Mouse (Mus musculus) gastrocnemius, adult 2 months (tissue): ENCODE data around the gene Prkag2. TPM values are rescaled to one million over a fixed set of nuclear protein-coding genes. Genes with fewer than 3 reads are reported as not detected.
A peak's percentile ranks its signal among the peaks of the same experiment; 100 is the strongest.

Experiments
- DNase-seq: peaks from one replicate; pipeline ENCODE4 v3.0.0; 2022
- H3K27ac ChIP-seq: fragments of 200-600 bp; 2 replicates; pipeline ENCODE4 v1.8.1; 2022; ENCODE audit warnings: mild to moderate bottlenecking
- H3K4me3 ChIP-seq: fragments of 200-600 bp; 2 replicates; pipeline ENCODE4 v1.8.1; 2022; ENCODE audit warnings: mild to moderate bottlenecking, moderate library complexity
- CTCF ChIP-seq: fragments of 200-600 bp; IDR thresholded peaks from 2 replicates; pipeline ENCODE4 v1.8.1; 2022; ENCODE audit warnings: antibody characterized with exemption, mild to moderate bottlenecking, moderate library complexity
- intact Hi-C: fragments of 180-260 bp; cut with DNase I; formaldehyde crosslinking; loops from one replicate; pipeline ENCODE4 v1.15.1; 2025
- total RNA-seq, 2 experiments: library from RNA; stranded (reverse); gene quantifications; 2 replicates each; pipeline ENCODE4 v1.2.3; 2021

The Prkag2 gene
- total RNA-seq, 2 experiments from 2014 or later = 10.7 to 11.0 TPM

- no peak overlapping the region for H3K27ac ChIP-seq
- intact Hi-C loops = no loop called here
- TF ChIP-seq CTCF = no peak
Measured at GRCm38 (mm10) chr5:24982258-24982657, 118.2 kb downstream of the Prkag2 start.

GRCm38 (mm10) chr5:24981765-24982164 lies 118.7 kb downstream of the Prkag2 start:
- H3K4me3 ChIP-seq = no peak overlapping the region
- no peak for DNase-seq
- TF ChIP-seq CTCF = no peak; the same call in 1 of the 2 replicates
- intact Hi-C loops = no loop called here
- no peak overlapping the region for H3K27ac ChIP-seq

More at GRCm38 (mm10) chr5:24982258-24982657, 118.2 kb downstream of the Prkag2 start:
- DNase-seq = no peak
- H3K4me3 ChIP-seq = no peak overlapping the region

- intact Hi-C loops = no loop called here
- DNase-seq = no peak
- H3K27ac ChIP-seq = no peak overlapping the region
- no peak for TF ChIP-seq CTCF
- no peak overlapping the region for H3K4me3 ChIP-seq
Measured at GRCm38 (mm10) chr5:24979968-24980345, 120.5 kb downstream of the Prkag2 start.

- DNase-seq = no peak
- intact Hi-C loops = no loop called here
- Histone ChIP-seq H3K4me3 (no peak overlapping the region), H3K27ac (no peak overlapping the region)
- TF ChIP-seq CTCF = no peak
Measured at GRCm38 (mm10) chr5:24979312-24979967, 121.0 kb downstream of the Prkag2 start.

- intact Hi-C loops = no loop called here
- no peak for DNase-seq
- no peak overlapping the region for H3K4me3 ChIP-seq
Measured at GRCm38 (mm10) chr5:24976907-24977306, 123.5 kb downstream of the Prkag2 start.

GRCm38 (mm10) chr5:24976236-24976635 lies 124.2 kb downstream of the Prkag2 start:
- intact Hi-C loops = no loop called here

More at GRCm38 (mm10) chr5:24976907-24977306, 123.5 kb downstream of the Prkag2 start:
- H3K27ac ChIP-seq = peak overlapping the region; percentile 41; the same call in 1 of the 2 replicates
- TF ChIP-seq CTCF = no peak

GRCm38 (mm10) chr5:24975100-24975499 lies 125.3 kb downstream of the Prkag2 start:
- no peak for DNase-seq
- Histone ChIP-seq H3K4me3 (no peak overlapping the region), H3K27ac (no peak overlapping the region)
- TF ChIP-seq CTCF = no peak
- intact Hi-C loops = no loop called here

More at GRCm38 (mm10) chr5:24976236-24976635, 124.2 kb downstream of the Prkag2 start:
- Histone ChIP-seq H3K27ac (peak overlapping the region; percentile 41; the same call in 1 of the 2 replicates), H3K4me3 (no peak overlapping the region)
- peak; percentile 75 for DNase-seq
- no peak for TF ChIP-seq CTCF

GRCm38 (mm10) chr5:24973672-24974225 lies 126.7 kb downstream of the Prkag2 start:
- H3K27ac ChIP-seq = peak overlapping the region; percentile 53; the same call in 1 of the 2 replicates
- TF ChIP-seq CTCF = no peak
- intact Hi-C loops = loop anchor here (2.0 kb wide), 1 partner anchor 65 kb away; no protein-coding TSS in a partner anchor
- DNase-seq = no peak
- peak overlapping the region; percentile 21; the same call in 1 of the 2 replicates for H3K4me3 ChIP-seq

- Histone ChIP-seq H3K27ac (peak overlapping the region; percentile 53), H3K4me3 (peak overlapping the region; percentile 21; the same call in 1 of the 2 replicates)
- DNase-seq = peak; percentile 93
- TF ChIP-seq CTCF = peak; percentile 49
- intact Hi-C loops = loop anchor here (2.0 kb wide), 1 partner anchor 64 kb away; no protein-coding TSS in a partner anchor
Measured at GRCm38 (mm10) chr5:24973228-24973627, 127.2 kb downstream of the Prkag2 start.

- Histone ChIP-seq H3K4me3 (no peak overlapping the region), H3K27ac (no peak overlapping the region)
- no peak for TF ChIP-seq CTCF
- DNase-seq = no peak
- intact Hi-C loops = no loop called here
Measured at GRCm38 (mm10) chr5:24970552-24971275, 129.7 kb downstream of the Prkag2 start.

- H3K27ac ChIP-seq = no peak overlapping the region
- no peak for TF ChIP-seq CTCF
- DNase-seq = no peak
Measured at GRCm38 (mm10) chr5:24969241-24969880, 131.1 kb downstream of the Prkag2 start.

GRCm38 (mm10) chr5:24968792-24969191 lies 131.7 kb downstream of the Prkag2 start:
- intact Hi-C loops = no loop called here
- H3K4me3 ChIP-seq = no peak overlapping the region
- H3K27ac ChIP-seq = no peak overlapping the region
- TF ChIP-seq CTCF = no peak
- DNase-seq = no peak

More at GRCm38 (mm10) chr5:24969241-24969880, 131.1 kb downstream of the Prkag2 start:
- intact Hi-C loops = no loop called here
- H3K4me3 ChIP-seq = no peak overlapping the region
